Mouse (Mus musculus) forebrain, embryonic 13.5 days (tissue): ENCODE data around the gene Pcna. TPM values are rescaled to one million over a fixed set of nuclear protein-coding genes. Genes with fewer than 3 reads are reported as not detected.

ENCODE experiments used
- ATAC-seq: fragments of 200-750 bp; cut with Nextera tagmentation; 2 replicates; pipeline ENCODE4 v1.8.0; 2017
- H3K27ac ChIP-seq: fragments of 300-500 bp; sonication (generic); 2 replicates; pipeline ENCODE4 v1.5.1; 2015; ENCODE audit warnings: inconsistent platforms, mild to moderate bottlenecking, moderate library complexity
- H3K27me3 ChIP-seq: fragments of 300-500 bp; sonication (generic); 2 replicates; pipeline ENCODE4 v1.6.1; 2015; ENCODE audit warnings: mild to moderate bottlenecking, inconsistent platforms
- H3K36me3 ChIP-seq: fragments of 300-500 bp; sonication (generic); 2 replicates; pipeline ENCODE4 v1.6.1; 2015; ENCODE audit warnings: mild to moderate bottlenecking, inconsistent platforms; ENCODE audit not compliant: poor library complexity, severe bottlenecking
- H3K4me1 ChIP-seq: fragments of 300-500 bp; sonication (generic); 2 replicates; pipeline ENCODE4 v1.6.1; 2015; ENCODE audit warnings: inconsistent platforms
- H3K4me2 ChIP-seq: fragments of 300-500 bp; sonication (generic); 2 replicates; pipeline ENCODE4 v1.6.1; 2015; ENCODE audit warnings: inconsistent platforms, mild to moderate bottlenecking, moderate library complexity
- H3K4me3 ChIP-seq: fragments of 300-500 bp; sonication (generic); 2 replicates; pipeline ENCODE4 v1.5.1; 2015; ENCODE audit warnings: mild to moderate bottlenecking, inconsistent platforms
- H3K9ac ChIP-seq: fragments of 300-500 bp; sonication (generic); 2 replicates; pipeline ENCODE4 v1.6.1; 2015; ENCODE audit warnings: mild to moderate bottlenecking, inconsistent platforms
- H3K9me3 ChIP-seq: fragments of 300-500 bp; sonication (generic); replicated peaks from 2 replicates; pipeline ENCODE4 v1.6.1; 2016; ENCODE audit warnings: inconsistent platforms
- WGBS: fragments of 180-500 bp; shearing (Covaris S2); methylation state at CpG from one replicate; pipeline ENCODE4 v1.1.7; 2015; 5-methylcytosine and 5-hydroxymethylcytosine counted together
- polyA plus RNA-seq: library from polyadenylated mRNA; unstranded; fragments of >200 nt; fragmentation: Nextera tagmentation; extraction: Ambion mirVana; gene quantifications from 2 replicates; pipeline ENCODE4 v1.2.1, GENCODE M21; 2015

Pcna gene
- polyA plus RNA-seq, 1 experiment from 2014 or later: 322 TPM

DNA sequence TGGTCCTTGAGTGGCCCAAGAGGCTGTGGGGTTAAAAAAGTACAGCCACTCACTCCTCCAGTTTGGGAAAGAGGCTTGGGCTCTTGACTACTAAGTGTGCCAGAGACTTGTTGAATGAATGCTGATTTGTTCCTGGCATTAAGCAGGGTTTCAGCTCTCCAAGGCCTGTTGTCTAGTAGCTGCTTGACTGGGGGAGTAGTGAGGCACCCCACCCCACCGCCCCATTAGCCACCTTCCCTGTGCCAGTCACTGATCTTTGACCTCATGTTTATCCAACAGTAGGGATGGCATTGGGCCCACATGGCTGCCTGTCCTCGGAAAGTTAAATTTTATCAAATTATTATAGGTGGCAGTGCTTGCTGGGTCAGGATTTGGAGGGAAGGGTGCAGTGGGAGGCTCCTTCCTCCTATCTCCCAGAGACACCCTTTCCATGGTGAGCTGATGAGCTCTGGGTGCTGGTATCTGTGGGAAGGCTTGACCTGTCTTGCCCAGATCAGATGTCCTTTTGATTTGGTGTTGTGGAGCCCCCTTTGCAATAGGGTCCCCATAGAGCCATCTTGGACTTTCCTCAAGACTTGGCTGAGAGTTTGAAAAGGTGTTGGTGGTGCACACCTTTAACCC, 17.3 kb upstream of the Pcna start:
- H3K4me3 ChIP-seq: no peak overlapping the region
- no peaks in the 10 kb centered on the region for H3K27me3 ChIP-seq
- ATAC-seq: no peak
- H3K36me3 ChIP-seq: peaks cover 4% of the 10 kb centered on the region; the same call in 1 of the 2 replicates
- no peaks in the 10 kb centered on the region for H3K9me3 ChIP-seq
- no peak overlapping the region for H3K4me2 ChIP-seq
- H3K9ac ChIP-seq: no peak overlapping the region
- WGBS: 98% methylated on average over 2 of the region's 2 CpGs
- no peak overlapping the region for H3K27ac ChIP-seq
- H3K4me1 ChIP-seq: peaks cover 5% of the 10 kb centered on the region; the same call in 1 of the 2 replicates

DNA sequence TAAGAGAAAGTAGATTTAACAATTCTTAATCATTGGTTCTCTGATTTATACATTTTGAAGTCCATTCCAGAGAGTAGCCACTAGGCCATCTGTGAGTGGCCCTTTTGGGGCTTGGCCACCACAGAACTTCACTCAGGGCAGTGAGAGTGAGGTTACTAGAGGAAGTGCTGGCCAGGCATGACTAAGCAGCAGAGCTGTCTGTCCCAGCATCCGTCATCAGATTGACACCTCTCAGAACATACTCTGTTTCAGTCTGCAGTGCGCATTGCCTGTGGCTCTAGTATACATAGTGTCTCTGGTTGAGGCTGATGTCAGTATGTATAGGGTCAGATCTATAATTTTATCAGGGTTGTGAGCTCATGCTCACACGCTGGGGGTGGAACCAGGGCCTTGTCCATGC, 16.1 kb upstream of the Pcna start:
- Histone ChIP-seq H3K4me1 (peaks cover 15% of the 10 kb centered on the region), H3K4me2 (no peak overlapping the region), H3K9ac (no peak overlapping the region), H3K9me3 (no peaks in the 10 kb centered on the region), H3K27ac (no peak overlapping the region), H3K4me3 (no peak overlapping the region), H3K27me3 (no peaks in the 10 kb centered on the region), H3K36me3 (peaks cover 4% of the 10 kb centered on the region; the same call in 1 of the 2 replicates)
- WGBS: 91% methylated on average over 3 of the region's 3 CpGs
- ATAC-seq: no peak

DNA sequence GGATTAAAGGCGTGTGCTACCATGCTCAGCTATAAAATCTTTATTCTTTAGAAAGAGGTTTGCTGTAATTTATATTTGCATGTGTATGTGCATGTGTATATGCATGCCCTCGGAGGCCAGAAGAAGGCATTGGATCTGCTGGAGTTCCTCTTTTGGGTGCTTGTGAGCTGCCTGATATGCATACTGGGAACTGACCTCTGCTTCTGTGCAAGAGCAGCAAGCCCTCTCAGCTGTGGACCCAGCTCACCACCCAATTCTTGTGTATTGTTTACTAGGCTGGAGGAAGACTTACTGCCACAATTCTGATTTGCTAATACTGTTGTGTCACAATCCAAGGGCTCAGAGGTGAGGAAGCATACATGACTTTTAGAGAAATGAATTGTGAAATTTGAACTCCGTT, 13.0 kb upstream of the Pcna start:
- H3K27ac ChIP-seq: no peak overlapping the region
- H3K27me3 ChIP-seq: no peaks in the 10 kb centered on the region
- no peak overlapping the region for H3K9ac ChIP-seq
- H3K9me3 ChIP-seq: no peaks in the 10 kb centered on the region
- peaks cover 15% of the 10 kb centered on the region for H3K4me1 ChIP-seq
- H3K36me3 ChIP-seq: no peaks in the 10 kb centered on the region
- H3K4me2 ChIP-seq: no peak overlapping the region
- ATAC-seq: no peak
- whole genome bisulfite sequencing: 98% methylated on average over 3 of the region's 3 CpGs
- H3K4me3 ChIP-seq: no peak overlapping the region

DNA sequence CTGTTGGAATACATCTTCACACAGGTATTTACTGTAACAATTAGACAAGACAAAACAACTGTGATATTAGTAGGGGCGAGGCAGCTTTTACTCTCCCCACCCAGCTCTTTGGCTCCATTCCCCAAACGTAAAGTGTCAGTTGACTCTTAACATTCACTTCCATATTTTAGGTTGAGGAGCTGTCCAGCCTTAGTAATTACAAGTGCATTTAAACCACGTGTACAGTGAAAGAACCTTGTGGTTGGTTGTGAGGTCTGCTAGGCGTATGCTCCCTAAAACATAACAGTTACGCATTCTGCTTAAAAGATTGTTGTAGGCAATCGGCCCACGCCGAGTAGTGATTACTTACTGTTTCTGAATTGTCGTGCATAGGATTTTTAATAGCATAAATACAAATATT, 12.1 kb upstream of the Pcna start:
- Histone ChIP-seq H3K36me3 (no peaks in the 10 kb centered on the region), H3K27ac (no peak overlapping the region), H3K9me3 (no peaks in the 10 kb centered on the region), H3K27me3 (no peaks in the 10 kb centered on the region), H3K4me2 (peak overlapping the region; percentile 73), H3K4me3 (no peak overlapping the region), H3K4me1 (peaks cover 15% of the 10 kb centered on the region), H3K9ac (no peak overlapping the region)
- no peak for ATAC-seq
- WGBS: 92% methylated on average over 9 of the region's 9 CpGs

DNA sequence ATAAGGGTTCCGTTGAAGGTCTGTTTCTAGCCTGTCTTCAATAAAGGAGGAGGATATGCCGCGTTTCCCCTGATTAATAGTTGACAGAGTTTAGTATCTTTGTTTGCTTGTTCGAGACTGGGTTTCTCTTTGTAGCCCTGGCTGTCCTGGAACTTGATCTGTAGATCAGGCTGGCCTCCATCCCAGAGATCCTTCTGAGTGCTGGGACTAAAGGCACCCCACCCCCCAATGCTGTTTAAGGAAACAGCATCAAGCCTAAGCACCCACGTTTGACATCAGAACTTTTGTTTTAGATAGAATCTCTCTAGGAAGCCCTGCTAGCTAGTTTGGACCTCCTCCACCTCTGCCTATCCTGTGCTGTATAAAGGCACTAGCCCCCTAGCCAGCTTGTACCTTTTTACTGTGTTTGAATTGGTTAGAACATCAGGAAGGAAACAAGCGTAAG, 11.2 kb upstream of the Pcna start:
- Histone ChIP-seq H3K9ac (peak overlapping the region; percentile 95), H3K9me3 (no peaks in the 10 kb centered on the region), H3K27ac (no peak overlapping the region), H3K4me3 (peak overlapping the region; percentile 91), H3K4me1 (peaks cover 15% of the 10 kb centered on the region), H3K4me2 (peak overlapping the region; percentile 73), H3K36me3 (no peaks in the 10 kb centered on the region), H3K27me3 (no peaks in the 10 kb centered on the region)
- no peak for ATAC-seq
- WGBS: 15% methylated on average over 6 of the region's 6 CpGs

DNA sequence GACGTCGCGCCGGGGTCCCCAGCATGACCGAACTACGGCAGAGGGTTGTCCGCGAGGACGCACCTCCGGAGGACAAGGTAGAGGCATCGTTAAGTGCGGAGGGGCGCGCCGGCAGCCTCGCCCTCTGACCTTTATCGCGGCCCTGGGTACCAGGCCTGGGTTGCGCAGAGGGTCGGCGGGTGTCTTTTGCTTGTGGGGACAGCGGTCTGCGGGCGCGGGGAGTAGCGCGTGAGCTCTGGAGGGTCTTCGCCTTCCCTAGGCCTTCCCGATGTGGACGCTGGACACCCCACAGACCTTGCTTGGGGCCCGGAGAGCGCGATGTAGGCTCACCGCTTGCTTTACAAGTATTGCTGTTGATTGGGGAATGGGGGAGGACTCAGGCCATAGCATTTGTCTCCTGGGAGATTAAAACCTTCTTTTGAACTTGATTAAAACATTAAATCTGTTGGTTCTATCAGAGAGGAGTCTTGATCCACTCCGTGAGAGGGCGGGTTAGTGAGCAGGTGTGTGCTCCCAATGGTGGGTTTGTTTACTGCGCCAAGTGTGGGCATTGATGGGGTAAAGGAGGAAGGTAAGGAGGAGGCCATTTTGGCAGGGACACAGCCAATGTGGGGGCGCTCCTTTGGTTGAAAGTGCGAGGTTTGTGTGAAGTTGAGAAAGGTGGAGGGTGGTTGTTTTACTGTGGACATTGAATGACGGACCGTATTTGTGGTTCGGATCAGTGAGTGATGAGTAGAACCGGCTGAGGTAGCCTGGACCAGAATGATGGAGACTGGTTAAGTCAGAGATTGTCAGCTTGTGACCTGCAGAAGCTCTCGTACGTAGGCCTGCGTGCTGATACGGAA, 10.5 kb upstream of the Pcna start:
- Histone ChIP-seq H3K9me3 (no peaks in the 10 kb centered on the region), H3K9ac (peak overlapping the region; percentile 95), H3K4me3 (peak overlapping the region; percentile 91), H3K4me2 (peak overlapping the region; percentile 73), H3K27me3 (no peaks in the 10 kb centered on the region), H3K27ac (peak overlapping the region; percentile 82), H3K4me1 (peaks cover 15% of the 10 kb centered on the region), H3K36me3 (no peaks in the 10 kb centered on the region)
- WGBS: under 1% methylated on average over 47 of the region's 47 CpGs
- peak; percentile 19 for ATAC-seq

DNA sequence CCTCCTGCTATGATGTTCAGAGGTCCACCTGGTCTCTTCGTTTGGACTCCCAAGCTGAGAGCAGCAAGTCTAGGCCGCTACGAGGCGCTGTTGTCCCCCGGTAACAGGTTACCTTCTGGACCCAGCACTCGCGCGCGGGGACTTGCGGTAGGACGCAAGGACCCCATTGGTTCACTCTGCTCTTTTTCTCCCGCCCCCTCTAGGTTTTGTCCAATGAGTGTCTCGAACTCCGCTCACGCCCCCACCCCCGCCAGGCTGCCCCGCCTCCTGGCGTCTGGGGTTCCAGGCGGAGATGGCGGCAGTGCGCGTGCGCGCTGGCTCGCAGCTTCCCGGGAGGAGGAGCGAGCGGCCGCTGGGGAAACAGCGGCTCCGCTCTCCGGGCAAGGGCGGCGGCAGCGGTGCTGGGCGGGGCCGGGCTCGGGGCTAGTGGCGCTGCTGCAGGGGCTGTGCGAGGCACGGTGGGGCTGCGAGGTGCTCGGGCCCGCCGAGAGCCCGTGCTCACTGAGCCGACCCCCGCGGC, 9.8 kb upstream of the Pcna start, which contains the start of gene Cds2:
Cds2 (plus strand) TSS at position 270 of the 520 bp plus-strand sequence.
- Histone ChIP-seq H3K27me3 (no peaks in the 10 kb centered on the region), H3K4me3 (peak within 1 kb of the TSS; percentile 91), H3K4me1 (peaks cover 15% of the 10 kb centered on the region), H3K4me2 (peak within 1 kb of the TSS; percentile 73), H3K36me3 (no peaks in the 10 kb centered on the region), H3K9ac (peak within 1 kb of the TSS; percentile 95), H3K9me3 (no peaks in the 10 kb centered on the region), H3K27ac (peak within 1 kb of the TSS; percentile 82)
- peak; percentile 99 for ATAC-seq
- under 1% methylated on average over 46 of the region's 49 CpGs for WGBS

DNA sequence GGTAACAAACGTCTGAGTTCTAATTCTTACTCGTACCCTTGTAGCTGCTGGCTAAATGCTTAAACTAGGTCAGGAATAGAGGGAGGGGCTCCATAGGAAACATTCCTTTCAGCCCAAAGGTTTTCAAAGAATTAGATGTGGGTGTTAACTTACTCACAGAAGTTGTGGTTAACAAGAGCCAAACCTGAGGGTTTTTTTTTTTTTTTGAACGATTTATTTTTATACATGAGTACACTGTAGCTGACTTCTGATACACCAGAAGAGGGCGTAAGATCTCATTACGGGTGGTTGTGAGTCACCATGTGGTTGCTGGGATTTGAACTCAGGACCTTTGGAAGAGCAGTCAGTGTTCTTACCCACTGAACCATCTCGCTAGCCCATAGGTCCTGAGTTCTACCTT, 9.1 kb upstream of the Pcna start:
- ATAC-seq: no peak
- Histone ChIP-seq H3K27me3 (no peaks in the 10 kb centered on the region), H3K9ac (no peak overlapping the region), H3K36me3 (no peaks in the 10 kb centered on the region), H3K9me3 (no peaks in the 10 kb centered on the region), H3K4me2 (no peak overlapping the region), H3K4me3 (no peak overlapping the region), H3K4me1 (peaks cover 15% of the 10 kb centered on the region), H3K27ac (no peak overlapping the region)
- 80% methylated on average over 6 of the region's 6 CpGs for WGBS

DNA sequence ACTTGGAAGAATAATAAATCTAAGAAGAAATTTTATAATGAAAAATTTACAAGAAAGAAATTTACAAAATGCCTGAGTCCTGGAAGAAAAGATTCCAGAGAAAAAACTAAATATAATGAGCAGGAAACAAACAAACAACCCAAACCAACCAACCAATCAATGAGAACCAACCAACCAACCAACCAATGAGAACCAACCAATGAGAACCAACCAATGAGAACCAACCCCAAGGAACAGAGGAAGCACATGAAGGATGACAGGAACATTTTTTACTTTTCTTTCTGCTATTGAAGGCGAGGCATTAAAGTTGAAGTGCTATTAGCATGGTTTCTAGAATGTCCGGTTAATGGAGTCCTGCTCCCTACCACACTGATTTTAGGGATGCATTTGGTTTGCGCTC, 7.5 kb upstream of the Pcna start:
- ATAC-seq: no peak
- WGBS: 91% methylated on average over 3 of the region's 3 CpGs
- H3K4me2 ChIP-seq: no peak overlapping the region
- no peaks in the 10 kb centered on the region for H3K9me3 ChIP-seq
- no peak overlapping the region for H3K9ac ChIP-seq
- no peaks in the 10 kb centered on the region for H3K27me3 ChIP-seq
- H3K4me3 ChIP-seq: no peak overlapping the region
- no peak overlapping the region for H3K27ac ChIP-seq
- no peaks in the 10 kb centered on the region for H3K36me3 ChIP-seq
- H3K4me1 ChIP-seq: peaks cover 15% of the 10 kb centered on the region

DNA sequence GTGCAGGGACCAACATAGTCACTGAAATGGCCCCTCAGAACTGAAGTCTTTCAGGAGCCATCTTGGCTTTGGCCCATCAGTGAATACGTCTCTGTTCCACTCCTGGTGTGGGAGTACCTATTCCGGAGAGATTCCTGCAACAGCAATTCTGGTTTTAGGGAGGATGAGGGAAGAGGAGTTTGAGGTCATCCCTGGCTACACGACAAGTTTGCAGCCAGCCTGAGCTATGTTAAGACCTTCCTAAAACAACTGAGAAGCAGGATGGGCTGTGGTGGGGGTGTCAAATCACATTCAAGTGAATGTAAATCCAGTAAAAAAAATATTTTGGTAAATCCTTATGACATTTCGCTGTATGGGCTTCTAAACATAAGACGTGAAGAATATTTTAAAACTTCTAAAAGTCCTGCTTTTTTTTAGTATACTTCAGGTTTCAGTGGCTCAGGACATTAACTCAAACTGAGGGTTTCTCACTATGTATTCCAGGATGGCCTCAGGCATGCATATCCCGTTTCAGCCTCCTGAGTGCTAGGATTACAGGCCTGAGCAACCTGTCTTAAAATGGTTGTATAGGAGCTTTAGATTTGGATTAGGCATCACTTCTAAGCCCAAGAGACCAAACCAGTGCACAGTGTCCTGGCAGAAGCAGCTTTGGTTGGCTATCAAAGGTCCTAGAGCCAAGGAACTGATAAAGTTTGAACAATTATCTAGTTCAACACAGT, 4.4 kb upstream of the Pcna start:
- H3K4me2 ChIP-seq: no peak overlapping the region
- WGBS: 94% methylated on average over 6 of the region's 6 CpGs
- H3K4me1 ChIP-seq: 0 out of 2 replicates have a peak, but pooled peaks cover 8% of the 10 kb centered on the region
- H3K9ac ChIP-seq: no peak overlapping the region
- no peaks in the 10 kb centered on the region for H3K9me3 ChIP-seq
- no peak for ATAC-seq
- no peaks in the 10 kb centered on the region for H3K27me3 ChIP-seq
- no peak overlapping the region for H3K4me3 ChIP-seq
- no peak overlapping the region for H3K27ac ChIP-seq
- H3K36me3 ChIP-seq: no peaks in the 10 kb centered on the region

DNA sequence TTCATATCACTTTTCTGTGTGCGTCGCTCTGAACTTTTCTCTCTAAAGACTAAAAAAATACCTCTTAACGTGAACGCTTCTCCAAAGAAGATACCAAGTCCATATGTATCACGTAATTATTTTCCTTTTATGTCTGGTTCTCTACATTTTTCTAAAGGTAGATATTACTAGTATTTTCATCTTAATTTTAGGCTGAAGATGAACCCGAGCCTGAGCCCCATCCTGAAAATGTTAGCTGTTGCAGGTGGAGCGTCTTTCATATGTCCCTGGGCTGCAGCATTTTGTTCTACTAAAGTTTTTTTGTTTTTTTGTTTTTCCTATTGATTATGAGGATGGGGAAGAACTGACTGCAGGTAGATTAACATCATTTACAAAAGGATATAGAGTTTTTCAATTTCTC, 489 bp upstream of the Pcna start:
- H3K9ac ChIP-seq: peak overlapping the region; percentile 78
- H3K4me2 ChIP-seq: peak overlapping the region; percentile 72
- 2% methylated on average over 7 of the region's 7 CpGs for WGBS
- peak overlapping the region; percentile 59; the same call in 1 of the 2 replicates for H3K27ac ChIP-seq
- H3K4me1 ChIP-seq: peaks cover 39% of the 10 kb centered on the region
- no peak for ATAC-seq
- no peaks in the 10 kb centered on the region for H3K9me3 ChIP-seq
- H3K36me3 ChIP-seq: peaks cover 24% of the 10 kb centered on the region
- peak overlapping the region; percentile 59 for H3K4me3 ChIP-seq
- no peaks in the 10 kb centered on the region for H3K27me3 ChIP-seq

DNA sequence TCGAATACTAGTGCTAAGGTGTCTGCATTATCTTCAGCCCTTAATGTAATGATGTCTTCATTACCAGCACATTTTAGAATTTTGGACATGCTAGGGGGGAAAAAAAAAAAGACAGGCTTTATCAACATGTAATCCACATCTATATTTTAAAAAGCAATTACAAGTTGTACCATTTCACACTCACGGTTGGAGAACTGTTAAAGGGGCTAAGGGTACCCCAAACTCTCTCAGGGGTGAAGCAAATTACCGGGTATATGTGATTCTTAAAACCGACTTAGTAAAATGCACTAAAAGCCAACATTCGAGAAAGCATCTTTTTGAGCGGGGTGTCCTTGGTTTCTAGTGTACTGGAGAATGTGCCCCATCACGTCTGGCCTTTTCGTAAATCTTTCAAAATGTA, 1.2 kb downstream of the Pcna start:
- no peaks in the 10 kb centered on the region for H3K9me3 ChIP-seq
- H3K4me1 ChIP-seq: peaks cover 50% of the 10 kb centered on the region
- 13% methylated on average over 8 of the region's 8 CpGs for WGBS
- peak overlapping the region; percentile 78 for H3K9ac ChIP-seq
- H3K4me3 ChIP-seq: peak overlapping the region; percentile 59
- no peak for ATAC-seq
- peak overlapping the region; percentile 80 for H3K27ac ChIP-seq
- peak overlapping the region; percentile 72 for H3K4me2 ChIP-seq
- H3K36me3 ChIP-seq: peaks cover 30% of the 10 kb centered on the region
- no peaks in the 10 kb centered on the region for H3K27me3 ChIP-seq
